Mouse (Mus musculus): ENCODE data around the gene Tssk1. TPM values are rescaled to one million over a fixed set of nuclear protein-coding genes. Genes with fewer than 3 reads are reported as not detected.

Tssk1 gene
- polyA plus RNA-seq, 1 experiment from 2014 or later: 0.04 TPM

- peak overlapping the region; percentile 86 for H3K4me2 ChIP-seq (ENCODE audit: low read depth, low read length)
- H3K27me3 ChIP-seq (ENCODE audit: control insufficient read depth, insufficient read depth, low read length): no peaks in the 10 kb centered on the region
- ATAC-seq (ENCODE audit: insufficient read depth, low FRiP score): no peak
- peak overlapping the region; percentile 99 for H3K4me3 ChIP-seq (replicated peaks; ENCODE audit: low read length)
- peak overlapping the region; percentile 96 for H3K27ac ChIP-seq (ENCODE audit: low read length)
- peaks cover 22% of the 10 kb centered on the region for H3K4me1 ChIP-seq (ENCODE audit: control insufficient read depth, insufficient read depth, low read length)
- no peaks in the 10 kb centered on the region for H3K36me3 ChIP-seq (ENCODE audit: control insufficient read depth, insufficient read depth, low read length)
- H3K9me3 ChIP-seq (replicated peaks; ENCODE audit: control insufficient read depth, low read length): no peaks in the 10 kb centered on the region
- WGBS: 42% methylated on average over 2 of the region's 2 CpGs
- H3K9ac ChIP-seq (ENCODE audit: low read length): peak overlapping the region; percentile 99
Observed at GRCm38 (mm10) chr16:17890342-17890727, 3.7 kb upstream of the Tssk1 start.

GRCm38 (mm10) chr16:17890917-17891566 lies 3.0 kb upstream of the Tssk1 start:
- Histone ChIP-seq H3K27me3 (ENCODE audit: control insufficient read depth, insufficient read depth, low read length) (no peaks in the 10 kb centered on the region), H3K4me2 (ENCODE audit: low read depth, low read length) (peak overlapping the region; percentile 86), H3K36me3 (ENCODE audit: control insufficient read depth, insufficient read depth, low read length) (no peaks in the 10 kb centered on the region), H3K9me3 (replicated peaks; ENCODE audit: control insufficient read depth, low read length) (no peaks in the 10 kb centered on the region), H3K4me3 (replicated peaks; ENCODE audit: low read length) (peak overlapping the region; percentile 99), H3K4me1 (ENCODE audit: control insufficient read depth, insufficient read depth, low read length) (peaks cover 22% of the 10 kb centered on the region), H3K27ac (ENCODE audit: low read length) (peak overlapping the region; percentile 96), H3K9ac (ENCODE audit: low read length) (peak overlapping the region; percentile 99)
- peak; percentile 49 for ATAC-seq (ENCODE audit: insufficient read depth, low FRiP score)
- whole genome bisulfite sequencing: under 1% methylated on average over 44 of the region's 44 CpGs

- ATAC-seq (ENCODE audit: insufficient read depth, low FRiP score): peak; percentile 99
- Histone ChIP-seq H3K9me3 (replicated peaks; ENCODE audit: control insufficient read depth, low read length) (no peaks in the 10 kb centered on the region), H3K4me3 (replicated peaks; ENCODE audit: low read length) (peak within 1 kb of the TSS; percentile 99), H3K27ac (ENCODE audit: low read length) (peak within 1 kb of the TSS; percentile 96), H3K4me2 (ENCODE audit: low read depth, low read length) (peak within 1 kb of the TSS; percentile 86), H3K9ac (ENCODE audit: low read length) (peak within 1 kb of the TSS; percentile 99), H3K27me3 (ENCODE audit: control insufficient read depth, insufficient read depth, low read length) (no peaks in the 10 kb centered on the region), H3K4me1 (ENCODE audit: control insufficient read depth, insufficient read depth, low read length) (peaks cover 22% of the 10 kb centered on the region), H3K36me3 (ENCODE audit: control insufficient read depth, insufficient read depth, low read length) (no peaks in the 10 kb centered on the region)
- WGBS: under 1% methylated on average over 38 of the region's 38 CpGs
Observed at GRCm38 (mm10) chr16:17891567-17891959, 2.5 kb upstream of the Tssk1 start, which contains the start of gene Gm20518. Gene Gm20518 (minus strand): TSS chr16:17891671.

DNA sequence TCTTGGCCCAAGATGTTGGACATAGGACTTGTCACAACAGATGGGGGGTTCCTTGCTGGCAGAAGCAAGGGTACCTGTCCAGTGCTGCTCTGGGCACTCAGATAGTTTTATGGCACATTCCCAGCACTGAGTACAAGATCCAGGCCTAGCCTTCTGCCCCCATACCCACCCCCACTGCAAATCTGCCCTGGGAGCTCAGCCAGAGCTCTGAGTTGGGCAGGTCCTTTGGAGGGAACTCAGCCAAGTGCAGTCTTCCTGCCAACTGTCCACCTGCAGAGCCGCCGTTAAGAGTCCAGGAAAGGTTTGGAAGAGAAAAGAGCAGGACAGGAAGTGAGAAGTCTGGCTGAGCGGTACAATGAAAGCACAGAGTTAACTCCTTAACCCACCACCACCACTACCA lies 1.4 kb upstream of the Tssk1 start:
- Histone ChIP-seq H3K36me3 (ENCODE audit: control insufficient read depth, insufficient read depth, low read length) (no peaks in the 10 kb centered on the region), H3K4me2 (ENCODE audit: low read depth, low read length) (no peak overlapping the region), H3K4me1 (ENCODE audit: control insufficient read depth, insufficient read depth, low read length) (peaks cover 22% of the 10 kb centered on the region), H3K9me3 (replicated peaks; ENCODE audit: control insufficient read depth, low read length) (no peaks in the 10 kb centered on the region), H3K27ac (ENCODE audit: low read length) (peak overlapping the region; percentile 60), H3K4me3 (replicated peaks; ENCODE audit: low read length) (no peak overlapping the region), H3K27me3 (ENCODE audit: control insufficient read depth, insufficient read depth, low read length) (no peaks in the 10 kb centered on the region), H3K9ac (ENCODE audit: low read length) (no peak overlapping the region)
- no peak for ATAC-seq (ENCODE audit: insufficient read depth, low FRiP score)
- WGBS: 41% methylated on average over 3 of the region's 3 CpGs

- Histone ChIP-seq H3K9ac (ENCODE audit: low read length) (no peak overlapping the region), H3K27ac (ENCODE audit: low read length) (no peak overlapping the region), H3K4me3 (replicated peaks; ENCODE audit: low read length) (no peak overlapping the region), H3K4me1 (ENCODE audit: control insufficient read depth, insufficient read depth, low read length) (peaks cover 11% of the 10 kb centered on the region), H3K36me3 (ENCODE audit: control insufficient read depth, insufficient read depth, low read length) (0 out of 2 replicates have a peak, but pooled peaks cover 4% of the 10 kb centered on the region), H3K27me3 (ENCODE audit: control insufficient read depth, insufficient read depth, low read length) (no peaks in the 10 kb centered on the region), H3K9me3 (replicated peaks; ENCODE audit: control insufficient read depth, low read length) (no peaks in the 10 kb centered on the region), H3K4me2 (ENCODE audit: low read depth, low read length) (no peak overlapping the region)
- no peak for ATAC-seq (ENCODE audit: insufficient read depth, low FRiP score)
Observed at GRCm38 (mm10) chr16:17896091-17896490, 2.1 kb downstream of the Tssk1 start.

- H3K4me1 ChIP-seq (ENCODE audit: control insufficient read depth, insufficient read depth, low read length): no peaks in the 10 kb centered on the region
- H3K27ac ChIP-seq (ENCODE audit: low read length): no peak within 1 kb of the TSS
- 90% methylated on average over 14 of the region's 14 CpGs for WGBS
- H3K36me3 ChIP-seq (ENCODE audit: control insufficient read depth, insufficient read depth, low read length): peaks cover 18% of the 10 kb centered on the region
- H3K4me2 ChIP-seq (ENCODE audit: low read depth, low read length): no peak within 1 kb of the TSS
- no peak within 1 kb of the TSS for H3K9ac ChIP-seq (ENCODE audit: low read length)
- ATAC-seq (ENCODE audit: insufficient read depth, low FRiP score): no peak
- H3K9me3 ChIP-seq (replicated peaks; ENCODE audit: control insufficient read depth, low read length): no peaks in the 10 kb centered on the region
- no peaks in the 10 kb centered on the region for H3K27me3 ChIP-seq (ENCODE audit: control insufficient read depth, insufficient read depth, low read length)
- H3K4me3 ChIP-seq (replicated peaks; ENCODE audit: low read length): no peak within 1 kb of the TSS
Observed at GRCm38 (mm10) chr16:17898462-17898861, 4.4 kb downstream of the Tssk1 start, which contains the start of the genes Dgcr2 and Tssk2. Gene Dgcr2 (minus strand): TSS chr16:17898562. Gene Tssk2 (plus strand): TSS chr16:17898637.

DNA sequence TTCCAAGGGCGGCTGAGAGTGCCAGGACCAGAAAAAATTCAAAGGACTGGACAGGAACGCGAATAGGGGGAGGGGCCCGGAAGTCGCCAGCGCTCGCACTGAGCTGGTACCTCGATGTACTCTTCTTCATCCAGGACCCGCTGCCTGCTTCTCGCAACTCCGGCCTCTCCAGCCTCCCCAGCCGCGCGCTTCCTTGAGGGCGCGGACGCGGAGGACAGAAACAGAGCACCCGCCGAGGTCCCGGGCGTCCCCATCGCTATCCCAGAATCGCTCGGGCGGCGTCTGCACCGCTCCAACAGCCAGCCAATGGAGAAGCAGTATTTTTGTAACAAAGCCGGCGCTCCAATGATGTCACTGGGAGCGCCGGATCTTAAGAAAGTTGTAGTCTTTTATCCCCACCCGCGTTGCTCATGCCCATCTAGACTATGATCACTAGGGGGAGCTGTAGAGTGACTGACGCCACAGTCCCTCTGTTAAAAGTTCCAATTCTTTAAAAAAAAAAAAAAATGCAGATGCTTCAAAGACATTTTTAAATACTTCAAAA lies 17.1 kb downstream of the Tssk1 start, which contains the start of gene Ess2:
Gene Ess2 (minus strand): TSS at position 297 of the 544 bp plus-strand sequence.
- H3K9me3 ChIP-seq (replicated peaks; ENCODE audit: control insufficient read depth, low read length): no peaks in the 10 kb centered on the region
- WGBS: under 1% methylated on average over 35 of the region's 35 CpGs
- H3K36me3 ChIP-seq (ENCODE audit: control insufficient read depth, insufficient read depth, low read length): peaks cover 16% of the 10 kb centered on the region
- H3K27ac ChIP-seq (ENCODE audit: low read length): peak within 1 kb of the TSS; percentile 16; the same call in 1 of the 2 replicates
- H3K4me1 ChIP-seq (ENCODE audit: control insufficient read depth, insufficient read depth, low read length): peaks cover 13% of the 10 kb centered on the region
- H3K9ac ChIP-seq (ENCODE audit: low read length): peak within 1 kb of the TSS; percentile 78
- H3K4me3 ChIP-seq (replicated peaks; ENCODE audit: low read length): peak within 1 kb of the TSS; percentile 94
- peak; percentile 95 for ATAC-seq (ENCODE audit: insufficient read depth, low FRiP score)
- H3K27me3 ChIP-seq (ENCODE audit: control insufficient read depth, insufficient read depth, low read length): peaks cover 45% of the 10 kb centered on the region
- H3K4me2 ChIP-seq (ENCODE audit: low read depth, low read length): peak within 1 kb of the TSS; percentile 74

- Histone ChIP-seq H3K4me3 (replicated peaks; ENCODE audit: low read length) (peak within 1 kb of the TSS; percentile 47), H3K4me1 (ENCODE audit: control insufficient read depth, insufficient read depth, low read length) (peaks cover 13% of the 10 kb centered on the region), H3K9me3 (replicated peaks; ENCODE audit: control insufficient read depth, low read length) (no peaks in the 10 kb centered on the region), H3K27me3 (ENCODE audit: control insufficient read depth, insufficient read depth, low read length) (peaks cover 65% of the 10 kb centered on the region), H3K36me3 (ENCODE audit: control insufficient read depth, insufficient read depth, low read length) (no peaks in the 10 kb centered on the region), H3K27ac (ENCODE audit: low read length) (no peak within 1 kb of the TSS), H3K4me2 (ENCODE audit: low read depth, low read length) (peak within 1 kb of the TSS; percentile 74), H3K9ac (ENCODE audit: low read length) (peak within 1 kb of the TSS; percentile 55)
- WGBS: under 1% methylated on average over 102 of the region's 106 CpGs
- no peak for ATAC-seq (ENCODE audit: insufficient read depth, low FRiP score)
Observed at GRCm38 (mm10) chr16:17914307-17915249, 20.6 kb downstream of the Tssk1 start, which contains the start of gene Gsc2. Gene Gsc2 (minus strand): TSS chr16:17915059.
